Mouse (Mus musculus) bone marrow macrophage, adult 2 months (primary cell): ENCODE measurements around the gene Cog5.

Source experiments
- CTCF ChIP-seq: IDR thresholded peaks from 2 replicates; pipeline ENCODE4 v1.5.1; 2012; ENCODE audit warnings: low read depth, mild to moderate bottlenecking, low read length, moderate library complexity
- POLR2A ChIP-seq: IDR thresholded peaks from 2 replicates; pipeline ENCODE4 v1.6.1; 2012; ENCODE audit warnings: mild to moderate bottlenecking, low read depth, low read length, borderline replicate concordance

DNA sequence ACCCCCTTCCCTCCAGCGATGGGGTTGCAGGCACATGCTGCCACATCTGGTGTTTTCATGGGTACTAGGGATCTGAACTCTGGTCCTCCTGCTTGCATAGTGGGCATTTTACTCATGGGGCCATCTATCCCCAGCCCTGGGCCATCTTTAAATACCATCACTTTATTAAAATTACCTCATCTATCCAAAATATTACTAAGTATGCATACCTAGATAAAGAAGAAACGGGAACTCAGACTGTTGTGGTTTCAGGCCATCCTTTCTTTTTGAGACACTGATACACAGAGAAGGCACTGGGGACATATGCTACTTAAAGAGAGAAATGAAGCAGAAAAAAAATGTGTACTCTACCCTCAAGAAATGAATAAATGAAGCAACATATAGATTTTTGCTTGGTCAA lies 331.8 kb downstream of the Cog5 start:
- TF ChIP-seq CTCF, result no peak
- TF ChIP-seq POLR2A, result no peak
